Mouse (Mus musculus): ENCODE measurements around the gene Shmt1. TPM values are rescaled to one million over a fixed set of nuclear protein-coding genes. Genes with fewer than 3 reads are reported as not detected.
"Not testable (repeated sequence)": the region's sequence is repeated elsewhere in the genome, so short reads cannot be mapped to it uniquely, and the experiment has no call there.

Gene Shmt1
- 10 to 100 TPM in 1 of 2 experiments, 1 to 10 TPM in 1; 9.1 to 12.2 TPM for total RNA-seq (2021)
- long read RNA-seq, experiment 1, transcript Shmt1-201 (12 exons, 2,858 nt): major isoform, 13 of 14 reads
- long read RNA-seq, experiment 1, partial matches to known transcripts: 0 of 14 reads
- long read RNA-seq, experiment 1, other reads (novel, unspliced or antisense): 1 of 14 reads
- long read RNA-seq, experiment 2, transcript Shmt1-201 (12 exons, 2,858 nt): major isoform, 22 of 23 reads
- long read RNA-seq, experiment 2, partial matches to known transcripts: 1 of 23 reads
- long read RNA-seq, experiment 2, other reads (novel, unspliced or antisense): 0 of 23 reads

DNA sequence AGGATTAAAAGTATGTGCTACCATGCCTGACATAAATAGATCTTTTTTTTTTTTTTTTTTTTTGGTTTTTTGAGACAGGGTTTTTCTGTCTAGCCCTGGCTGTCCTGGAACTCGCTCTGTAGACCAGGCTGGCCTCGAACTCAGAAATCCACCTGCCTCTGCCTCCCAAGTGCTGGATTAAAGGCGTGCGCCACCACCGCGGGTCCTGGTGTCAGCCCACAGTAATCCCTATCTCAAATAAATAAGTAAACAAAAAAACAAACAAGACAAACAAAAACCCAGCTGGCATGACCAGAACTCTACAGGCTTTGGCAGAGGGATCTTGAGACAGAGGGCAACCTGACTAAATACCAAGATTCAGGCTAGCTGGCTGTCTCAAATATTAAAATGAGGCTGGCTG, at the start of gene Shmt1:
Gene Shmt1 (minus strand): TSS at position 101 of the 400 bp plus-strand sequence.
- DNase-seq: not testable (repeated sequence)

- DNase-seq: no peak
These were observed 45.1 kb upstream of the Shmt1 start for GRCm38 (mm10) chr11:60856587-60856986.

DNA sequence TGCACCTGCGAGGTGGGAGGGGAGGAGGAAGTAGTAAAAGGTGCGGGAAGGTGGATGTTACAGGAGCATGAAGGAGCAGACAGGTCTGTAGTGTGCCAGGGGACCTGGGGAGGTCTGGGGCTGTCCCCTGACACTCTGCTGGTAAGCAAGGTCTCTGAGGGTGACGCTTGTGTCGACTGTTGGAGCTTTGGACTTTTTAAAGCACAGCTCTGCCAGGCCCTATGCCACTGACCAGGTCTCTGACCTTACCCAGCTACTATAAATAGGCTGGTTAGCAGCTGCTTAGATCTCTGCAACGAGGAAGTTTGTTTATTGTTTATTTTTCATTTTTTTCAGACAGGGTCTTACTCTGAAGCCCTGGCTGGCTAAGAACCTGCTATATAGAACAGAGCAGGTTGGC, 33.9 kb upstream of the Shmt1 start:
- no peak for DNase-seq

GRCm38 (mm10) chr11:60843412-60843811, 31.9 kb upstream of the Shmt1 start:
- DNase-seq: no peak

- DNase-seq: peak; percentile 27
These were observed 30.1 kb upstream of the Shmt1 start for GRCm38 (mm10) chr11:60841467-60842200.

DNA sequence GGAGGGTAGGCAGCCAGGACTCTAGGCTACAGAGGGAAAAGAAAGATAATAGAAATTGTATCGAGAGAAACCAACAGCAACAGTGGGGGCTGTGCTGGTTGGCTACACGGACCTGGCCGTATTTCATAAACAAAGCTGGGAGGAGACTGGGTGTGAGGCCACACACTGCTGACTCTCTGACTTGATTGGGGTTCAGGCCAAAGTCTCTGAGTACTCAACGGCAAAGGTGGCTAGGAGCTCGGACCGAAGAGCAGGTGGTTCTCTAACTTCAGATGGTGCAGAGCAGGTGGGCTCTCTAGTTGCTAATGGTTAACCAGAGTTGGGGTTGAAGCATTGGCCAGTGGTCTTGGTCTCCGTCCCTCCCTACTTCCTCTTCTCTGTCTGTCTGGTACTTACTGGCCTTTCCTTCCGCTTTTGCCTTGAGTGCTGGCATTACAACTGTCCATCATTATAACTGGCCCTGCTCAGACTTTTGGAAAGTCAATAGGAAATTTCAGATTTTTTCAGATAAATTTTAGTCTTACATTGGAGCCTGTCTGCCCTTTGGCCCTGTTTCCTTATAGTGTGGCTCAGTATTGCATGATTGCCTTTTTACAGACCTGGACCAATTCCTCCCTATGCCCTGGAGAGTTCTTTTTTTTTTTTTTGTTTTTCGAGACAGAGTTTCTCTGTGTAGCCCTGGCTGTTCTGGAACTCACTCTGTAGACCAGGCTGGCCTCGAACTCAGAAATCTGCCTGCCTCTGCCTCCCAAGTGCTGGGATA, 26.3 kb upstream of the Shmt1 start:
- DNase-seq: no peak

- no peak for DNase-seq
These were observed 25.4 kb upstream of the Shmt1 start for GRCm38 (mm10) chr11:60836897-60837296.

GRCm38 (mm10) chr11:60830433-60831052, 19.0 kb upstream of the Shmt1 start, which contains the start of gene Dhrs7b:
Gene Dhrs7b, plus strand, starts transcription at chr11:60830631.
- DNase-seq: peak; percentile 84

DNA sequence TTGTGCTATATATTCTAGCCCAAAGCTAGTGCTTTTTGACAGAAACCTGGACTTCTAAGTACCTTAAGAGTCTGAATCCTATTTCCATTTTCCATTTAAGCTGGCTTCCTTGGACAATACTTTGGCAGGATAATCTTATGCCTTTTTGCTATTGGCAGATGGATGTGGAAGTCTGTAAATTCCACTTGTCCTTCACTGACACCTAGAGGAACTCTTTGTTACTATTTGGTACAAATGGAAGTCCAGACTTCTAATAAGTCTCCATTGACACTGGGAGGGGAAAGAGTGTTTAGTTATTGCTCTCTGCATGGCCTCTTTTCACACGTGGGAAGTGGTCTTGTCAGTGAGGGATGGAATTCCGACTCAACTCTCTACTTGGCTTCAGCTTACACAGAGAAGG, 17.4 kb upstream of the Shmt1 start:
- DNase-seq: no peak

DNA sequence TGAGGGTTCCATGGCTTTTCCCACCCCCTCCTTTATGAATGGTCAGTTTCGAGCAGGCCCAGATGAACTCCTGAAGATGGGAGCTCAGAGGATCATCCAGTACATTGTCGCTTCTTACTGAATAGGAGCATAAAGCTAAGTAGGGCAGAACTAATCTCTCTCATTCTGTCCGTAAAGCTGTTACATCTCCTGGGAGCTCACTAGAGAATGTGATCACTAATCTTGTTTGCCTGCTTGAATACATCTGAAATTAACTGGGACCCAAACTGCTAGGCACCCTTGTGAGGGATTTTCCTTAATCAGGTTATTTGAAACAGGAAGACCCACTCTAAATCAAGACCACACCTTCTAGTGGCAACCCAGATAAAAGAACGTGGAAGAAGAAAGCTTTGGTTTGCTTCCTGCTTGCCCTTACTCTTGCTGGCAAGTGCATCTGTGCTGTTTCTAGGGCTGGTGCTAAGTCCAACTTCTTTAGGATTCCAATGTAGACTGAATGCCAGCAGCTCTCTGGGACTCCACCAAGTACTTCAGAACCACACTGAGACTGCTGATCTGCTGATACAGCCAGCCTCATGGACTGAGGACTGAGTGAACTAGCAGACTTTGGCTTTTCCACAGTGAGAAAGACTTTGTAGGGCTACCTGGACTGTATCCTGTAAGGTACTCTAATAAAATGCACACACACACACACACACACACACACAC, 15.9 kb upstream of the Shmt1 start:
- no peak for DNase-seq

DNA sequence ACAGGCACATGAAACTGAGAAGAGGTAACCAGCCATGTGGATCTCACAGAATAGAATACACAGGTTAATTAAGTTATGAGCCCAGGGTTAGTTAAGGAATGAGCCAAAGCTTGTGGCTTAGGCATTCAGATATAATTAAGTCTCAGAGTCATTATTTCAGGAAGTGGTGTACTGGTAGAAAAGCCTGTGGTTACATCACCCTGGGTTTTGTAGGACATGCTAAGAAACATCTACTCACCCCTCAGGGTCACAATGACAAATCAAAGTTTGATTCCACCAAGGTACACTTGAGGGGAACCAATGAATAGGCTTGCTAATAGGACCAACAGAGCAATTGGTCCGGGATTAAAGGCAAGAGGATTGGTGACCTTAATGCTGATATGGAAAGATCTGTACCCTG, 15.2 kb upstream of the Shmt1 start:
- no peak for DNase-seq

DNA sequence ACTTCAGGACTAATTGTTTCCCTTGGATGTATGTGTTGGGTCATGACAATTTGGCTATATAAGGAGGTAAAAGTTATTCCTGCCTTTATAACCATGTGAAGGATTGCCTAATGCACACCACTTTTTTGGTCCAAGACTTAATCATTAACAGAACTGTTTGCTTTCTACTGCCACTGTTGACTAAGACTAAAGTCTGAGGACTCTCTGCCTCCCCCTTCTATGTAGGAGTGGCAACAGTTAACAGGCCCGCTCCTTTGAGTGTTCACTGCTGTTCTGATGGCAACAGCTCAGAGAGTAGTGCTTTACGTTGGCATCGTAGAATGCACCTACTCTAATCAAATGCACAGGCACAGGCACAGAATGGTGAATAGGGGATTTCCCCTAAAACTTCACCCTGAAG, 13.7 kb upstream of the Shmt1 start:
- DNase-seq: no peak

GRCm38 (mm10) chr11:60823771-60824170, 12.3 kb upstream of the Shmt1 start:
- no peak for DNase-seq

DNA sequence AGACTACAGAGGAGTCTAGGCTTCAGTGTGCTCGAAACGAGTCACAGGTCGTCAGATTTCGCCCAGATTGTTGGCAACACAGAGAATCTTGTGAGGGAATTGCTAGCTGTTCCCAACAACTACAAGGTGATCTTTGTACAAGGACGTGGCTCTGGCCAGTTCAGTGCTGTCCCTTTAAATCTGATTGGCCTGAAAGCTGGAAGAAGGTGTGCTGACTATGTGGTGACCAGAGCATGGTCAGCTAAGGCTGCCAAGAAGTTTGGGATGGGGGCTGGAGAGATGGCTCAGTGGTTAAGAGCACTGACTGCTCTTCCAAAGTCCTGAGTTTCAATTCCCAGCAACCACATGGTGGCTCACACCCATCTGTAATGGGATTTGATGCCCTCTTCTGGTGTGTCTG, 4.9 kb upstream of the Shmt1 start:
- DNase-seq: no peak

- peak; percentile 95 for DNase-seq
These were observed 461 bp downstream of the Shmt1 start for GRCm38 (mm10) chr11:60811054-60811460.

GRCm38 (mm10) chr11:60810046-60810965, 1.2 kb downstream of the Shmt1 start:
- DNase-seq: no peak

GRCm38 (mm10) chr11:60809546-60809945, 2.0 kb downstream of the Shmt1 start:
- no peak for DNase-seq

GRCm38 (mm10) chr11:60808286-60809070, 3.0 kb downstream of the Shmt1 start:
- peak; percentile 24 for DNase-seq

- no peak for DNase-seq
These were observed 10.6 kb downstream of the Shmt1 start for GRCm38 (mm10) chr11:60800892-60801291.

- DNase-seq: no peak
These were observed 11.5 kb downstream of the Shmt1 start for GRCm38 (mm10) chr11:60799977-60800376.

Measured in gastrocnemius, postnatal 25 days (tissue).